Mouse (Mus musculus): ENCODE data around the gene Ntn3. TPM values are rescaled to one million over a fixed set of nuclear protein-coding genes. Genes with fewer than 3 reads are reported as not detected.
A peak's percentile ranks its signal among the peaks of the same experiment; 100 is the strongest.

Gene Ntn3
- polyA plus RNA-seq, 1 experiment from 2014 or later = 2.8 TPM

DNA sequence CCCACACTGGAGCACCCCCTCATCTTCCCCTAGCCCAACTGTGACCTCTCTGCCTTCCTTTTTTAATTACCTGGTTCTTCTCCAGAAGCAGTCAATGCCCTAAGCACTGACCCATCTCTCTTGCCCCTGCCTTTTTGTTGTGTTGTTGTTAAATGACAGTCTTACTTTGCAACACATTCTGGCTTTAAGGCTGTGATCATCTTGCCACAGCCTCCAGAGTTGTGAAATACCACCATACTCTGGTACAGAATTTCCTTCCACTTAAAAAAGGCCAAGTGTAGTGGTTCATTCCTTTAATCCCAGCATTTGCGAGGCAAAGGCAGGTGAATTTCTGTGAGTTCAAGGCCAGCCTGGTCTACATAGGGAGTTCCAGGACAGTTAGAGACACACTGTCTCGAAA lies 18.4 kb downstream of the Ntn3 start:
- Histone ChIP-seq H3K27me3 (ENCODE audit: control insufficient read depth, insufficient read depth, low read length) (no peaks in the 10 kb centered on the region), H3K4me2 (replicated peaks; ENCODE audit: low read depth) (no peak overlapping the region), H3K4me1 (replicated peaks; ENCODE audit: control insufficient read depth, insufficient read depth) (no peaks in the 10 kb centered on the region), H3K36me3 (ENCODE audit: control insufficient read depth, insufficient read depth, low read length) (no peaks in the 10 kb centered on the region), H3K9me3 (ENCODE audit: control insufficient read depth, low read length) (no peaks in the 10 kb centered on the region), H3K27ac (replicated peaks) (no peak overlapping the region), H3K9ac (ENCODE audit: low read length) (no peak overlapping the region), H3K4me3 (ENCODE audit: low read depth, low read length) (no peak overlapping the region)
- no peak for DNase-seq (ENCODE audit: low spot score)
- TF ChIP-seq CTCF (IDR thresholded peaks at IDR 0.05; ENCODE audit: low read depth) (no peak), EP300 (optimal IDR thresholded peaks at IDR 0.05) (no peak)
- ATAC-seq (ENCODE audit: low FRiP score, low TSS enrichment) = no peak
- 86% methylated on average over 2 of the region's 2 CpGs for WGBS

DNA sequence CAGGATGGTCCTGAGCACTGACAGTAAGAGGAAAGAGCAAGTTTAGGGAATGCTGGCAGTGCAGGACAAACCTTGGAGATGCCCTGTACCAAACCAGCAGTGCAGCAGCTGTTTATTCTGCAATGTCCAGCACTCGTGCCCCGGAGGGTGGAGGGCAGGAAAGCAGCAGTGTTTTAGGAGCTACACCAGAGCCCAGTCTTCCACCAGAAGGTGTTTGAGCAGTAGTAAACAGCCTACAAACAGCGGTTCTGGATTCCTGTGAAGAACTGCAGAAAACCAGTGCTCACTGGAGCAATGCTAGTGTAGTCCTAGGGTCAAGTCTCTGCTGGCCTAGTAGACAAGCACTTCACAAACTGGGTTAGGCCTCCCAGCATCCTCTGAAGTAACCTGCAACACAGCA lies 35.1 kb downstream of the Ntn3 start:
- Histone ChIP-seq H3K27ac (replicated peaks) (no peak overlapping the region), H3K4me1 (replicated peaks; ENCODE audit: control insufficient read depth, insufficient read depth) (no peaks in the 10 kb centered on the region), H3K4me3 (ENCODE audit: low read depth, low read length) (no peak overlapping the region), H3K4me2 (replicated peaks; ENCODE audit: low read depth) (no peak overlapping the region), H3K36me3 (ENCODE audit: control insufficient read depth, insufficient read depth, low read length) (no peaks in the 10 kb centered on the region), H3K27me3 (ENCODE audit: control insufficient read depth, insufficient read depth, low read length) (no peaks in the 10 kb centered on the region), H3K9ac (ENCODE audit: low read length) (no peak overlapping the region), H3K9me3 (ENCODE audit: control insufficient read depth, low read length) (no peaks in the 10 kb centered on the region)
- no peak for TF ChIP-seq EP300 (optimal IDR thresholded peaks at IDR 0.05)
- no peak for TF ChIP-seq CTCF (IDR thresholded peaks at IDR 0.05; ENCODE audit: low read depth)
- DNase-seq (ENCODE audit: low spot score) (no peak), ATAC-seq (ENCODE audit: low FRiP score, low TSS enrichment) (no peak)
- 76% methylated on average over 3 of the region's 3 CpGs for WGBS

DNA sequence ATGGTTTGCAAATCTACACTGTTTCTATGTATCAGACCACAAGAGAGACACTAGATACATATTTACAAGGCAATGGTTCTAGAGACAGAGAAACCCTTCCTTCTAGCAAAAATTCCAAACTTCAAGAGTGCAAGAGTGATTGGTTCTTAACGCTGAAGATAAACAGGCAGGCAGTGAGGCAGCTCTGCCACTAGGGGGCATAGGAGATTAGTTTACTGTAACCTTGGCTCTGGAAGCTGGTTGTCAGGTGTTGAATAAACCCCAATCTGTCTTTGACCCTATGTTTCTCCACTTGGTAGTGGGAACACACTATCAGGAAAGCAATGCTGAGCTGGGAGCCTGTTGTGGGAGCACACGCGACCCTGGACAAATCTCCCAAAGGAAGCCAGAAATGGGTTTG lies 35.9 kb downstream of the Ntn3 start:
- H3K4me1 ChIP-seq (replicated peaks; ENCODE audit: control insufficient read depth, insufficient read depth) = no peaks in the 10 kb centered on the region

DNA sequence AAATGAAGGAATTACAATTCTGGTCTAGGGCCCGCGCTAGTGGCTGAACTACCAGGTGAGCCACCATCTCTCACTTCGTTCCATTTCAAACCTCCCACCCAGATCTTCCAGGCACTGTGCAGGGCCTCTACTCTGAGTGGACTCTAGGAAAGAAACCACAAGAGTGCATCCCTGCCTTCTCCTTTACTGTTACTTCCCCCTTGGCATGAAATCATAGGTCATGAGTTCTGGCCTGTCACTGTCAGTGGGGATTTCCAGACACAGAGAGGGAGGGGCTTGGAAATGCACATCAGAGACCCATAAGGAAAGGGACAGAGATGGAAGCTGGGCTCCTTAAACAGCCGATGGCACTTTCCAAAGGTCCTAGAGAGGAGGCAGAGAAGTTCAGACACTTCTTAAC lies 37.6 kb downstream of the Ntn3 start:
- no peaks in the 10 kb centered on the region for H3K9me3 ChIP-seq (ENCODE audit: control insufficient read depth, low read length)
- WGBS = 84% methylated on average over 4 of the region's 4 CpGs
- TF ChIP-seq CTCF (IDR thresholded peaks at IDR 0.05; ENCODE audit: low read depth) (no peak), EP300 (optimal IDR thresholded peaks at IDR 0.05) (no peak)
- ATAC-seq (ENCODE audit: low FRiP score, low TSS enrichment) = no peak
- H3K4me1 ChIP-seq (replicated peaks; ENCODE audit: control insufficient read depth, insufficient read depth) = no peaks in the 10 kb centered on the region
- H3K4me2 ChIP-seq (replicated peaks; ENCODE audit: low read depth) = no peak overlapping the region
- H3K9ac ChIP-seq (ENCODE audit: low read length) = no peak overlapping the region
- H3K27me3 ChIP-seq (ENCODE audit: control insufficient read depth, insufficient read depth, low read length) = no peaks in the 10 kb centered on the region
- H3K4me3 ChIP-seq (ENCODE audit: low read depth, low read length) = no peak overlapping the region
- no peak for DNase-seq (ENCODE audit: low spot score)
- 0 out of 2 replicates have a peak, but pooled peaks cover 3% of the 10 kb centered on the region for H3K36me3 ChIP-seq (ENCODE audit: control insufficient read depth, insufficient read depth, low read length)
- H3K27ac ChIP-seq (replicated peaks) = no peak overlapping the region

More for the DNA sequence above, 35.9 kb downstream of the Ntn3 start:
- no peak overlapping the region for H3K9ac ChIP-seq (ENCODE audit: low read length)
- ATAC-seq (ENCODE audit: low FRiP score, low TSS enrichment) = no peak
- WGBS = 1% methylated on average over 3 of the region's 3 CpGs
- DNase-seq (ENCODE audit: low spot score) = peak; percentile 61
- H3K4me2 ChIP-seq (replicated peaks; ENCODE audit: low read depth) = no peak overlapping the region
- H3K4me3 ChIP-seq (ENCODE audit: low read depth, low read length) = no peak overlapping the region
- TF ChIP-seq CTCF (IDR thresholded peaks at IDR 0.05; ENCODE audit: low read depth) = peak; percentile 95
- TF ChIP-seq EP300 (optimal IDR thresholded peaks at IDR 0.05) = no peak
- no peaks in the 10 kb centered on the region for H3K27me3 ChIP-seq (ENCODE audit: control insufficient read depth, insufficient read depth, low read length)
- H3K36me3 ChIP-seq (ENCODE audit: control insufficient read depth, insufficient read depth, low read length) = no peaks in the 10 kb centered on the region
- no peak overlapping the region for H3K27ac ChIP-seq (replicated peaks)
- H3K9me3 ChIP-seq (ENCODE audit: control insufficient read depth, low read length) = no peaks in the 10 kb centered on the region

DNA sequence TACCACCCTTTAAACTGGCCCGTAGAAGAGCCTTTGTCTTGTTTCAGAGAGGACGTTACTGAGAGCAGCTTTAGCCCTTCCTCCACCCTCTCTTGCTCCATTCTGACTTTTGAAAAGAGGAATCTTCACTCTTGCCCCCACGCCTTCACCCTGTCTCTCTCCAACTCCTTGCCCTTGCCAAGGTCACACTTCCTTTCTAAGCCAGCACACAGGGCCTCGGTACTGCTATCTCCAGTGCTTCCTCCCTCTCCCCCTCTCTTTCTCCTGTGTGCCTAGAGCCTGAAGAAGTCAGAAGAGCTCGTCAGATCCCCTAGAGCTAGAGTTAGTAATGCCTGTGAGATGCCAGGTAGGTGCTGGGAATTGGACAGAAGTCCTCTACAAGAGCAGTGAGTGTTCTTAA lies 38.6 kb downstream of the Ntn3 start:
- Histone ChIP-seq H3K4me2 (replicated peaks; ENCODE audit: low read depth) (no peak overlapping the region), H3K9ac (ENCODE audit: low read length) (no peak overlapping the region), H3K4me3 (ENCODE audit: low read depth, low read length) (no peak overlapping the region), H3K9me3 (ENCODE audit: control insufficient read depth, low read length) (no peaks in the 10 kb centered on the region), H3K27ac (replicated peaks) (no peak overlapping the region; the same call in 1 of the 2 replicates), H3K36me3 (ENCODE audit: control insufficient read depth, insufficient read depth, low read length) (0 out of 2 replicates have a peak, but pooled peaks cover 4% of the 10 kb centered on the region), H3K4me1 (replicated peaks; ENCODE audit: control insufficient read depth, insufficient read depth) (no peaks in the 10 kb centered on the region), H3K27me3 (ENCODE audit: control insufficient read depth, insufficient read depth, low read length) (no peaks in the 10 kb centered on the region)
- WGBS = 76% methylated on average over 5 of the region's 5 CpGs
- DNase-seq (ENCODE audit: low spot score) = no peak
- no peak for ATAC-seq (ENCODE audit: low FRiP score, low TSS enrichment)
- TF ChIP-seq CTCF (IDR thresholded peaks at IDR 0.05; ENCODE audit: low read depth) = no peak
- no peak for TF ChIP-seq EP300 (optimal IDR thresholded peaks at IDR 0.05)

DNA sequence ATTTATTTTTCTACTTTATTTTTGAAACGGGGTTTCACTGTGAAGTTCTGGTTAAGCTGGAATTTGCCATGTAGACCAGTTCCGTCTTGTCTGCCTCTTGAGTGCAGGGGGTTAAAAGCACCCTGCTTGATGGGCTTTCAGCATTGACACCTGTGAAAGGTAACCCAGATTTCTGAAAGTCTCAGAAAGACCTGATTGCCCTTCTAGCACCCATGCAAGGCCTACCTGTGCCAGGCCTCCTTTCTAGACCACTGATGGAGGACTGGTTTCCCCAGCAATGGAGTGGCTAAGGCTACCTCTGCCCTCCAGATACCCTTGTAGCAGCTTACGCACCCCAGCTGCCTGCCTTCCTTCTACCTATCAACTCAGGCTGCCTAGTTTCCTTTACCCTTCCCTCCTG lies 39.2 kb downstream of the Ntn3 start:
- no peak for DNase-seq (ENCODE audit: low spot score)
- no peaks in the 10 kb centered on the region for H3K4me1 ChIP-seq (replicated peaks; ENCODE audit: control insufficient read depth, insufficient read depth)
- 0 out of 2 replicates have a peak, but pooled peaks cover 4% of the 10 kb centered on the region for H3K36me3 ChIP-seq (ENCODE audit: control insufficient read depth, insufficient read depth, low read length)
- H3K4me2 ChIP-seq (replicated peaks; ENCODE audit: low read depth) = peak overlapping the region; percentile 87
- TF ChIP-seq CTCF (IDR thresholded peaks at IDR 0.05; ENCODE audit: low read depth) (no peak), EP300 (optimal IDR thresholded peaks at IDR 0.05) (no peak)
- H3K4me3 ChIP-seq (ENCODE audit: low read depth, low read length) = peak overlapping the region; percentile 74
- H3K9ac ChIP-seq (ENCODE audit: low read length) = peak overlapping the region; percentile 96
- WGBS = 47% methylated on average over 3 of the region's 3 CpGs
- no peak for ATAC-seq (ENCODE audit: low FRiP score, low TSS enrichment)
- H3K27ac ChIP-seq (replicated peaks) = peak overlapping the region; percentile 98
- no peaks in the 10 kb centered on the region for H3K27me3 ChIP-seq (ENCODE audit: control insufficient read depth, insufficient read depth, low read length)
- no peaks in the 10 kb centered on the region for H3K9me3 ChIP-seq (ENCODE audit: control insufficient read depth, low read length)
